18 mouse cellular contexts compared by ENCODE assay signal in the genomic region with DNA sequence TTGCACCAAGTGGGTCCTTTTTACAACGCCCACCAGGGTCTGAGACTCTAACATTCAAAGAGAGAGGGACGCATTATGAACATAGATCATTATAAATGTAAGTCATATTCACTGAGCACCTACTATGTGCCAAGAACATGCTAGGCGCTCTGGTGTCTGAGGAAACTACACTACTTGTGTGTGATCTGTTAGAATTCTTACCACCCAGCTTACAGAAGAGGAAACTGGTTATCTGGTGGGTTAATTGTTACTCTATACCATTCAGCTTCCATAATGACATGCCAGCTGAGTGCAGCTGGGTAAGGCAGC. TPM values are rescaled to one million over a fixed set of nuclear protein-coding genes. Genes with fewer than 3 reads are reported as not detected.
"Had no signal": no experiment of that assay in that cellular context is flagged by ENCODE, and none has a peak within 500 bp of the region (broad histone marks: within the 10 kb centered on the region; RNA-seq: fewer than 3 reads in every experiment).

No protein-coding gene starts in this region.

- H3K36me3 ChIP-seq: kidney, embryonic 15.5 days; liver, embryonic 15.5 days had no signal

- H3K4me2 ChIP-seq: liver, embryonic 15.5 days had no signal

- H3K4me3 ChIP-seq: kidney, embryonic 15.5 days; liver, embryonic 15.5 days had no signal

- H3K9me3 ChIP-seq: kidney, embryonic 15.5 days; liver, embryonic 15.5 days had no signal

- H3K27me3 ChIP-seq: kidney, embryonic 15.5 days had no signal

- H3K9ac ChIP-seq: liver, embryonic 15.5 days had no signal

- H3K27ac ChIP-seq: kidney, embryonic 15.5 days; liver, embryonic 15.5 days had no signal

RNA-seq across cellular contexts. Expression of a gene that starts 6.7 kb away (rescaled TPM):
- total RNA-seq: layer of hippocampus, adult 8-10 months; left cerebral cortex, adult 18-20 months; left cerebral cortex, postnatal 10 days; megakaryocyte progenitor cell, adult 5-6 weeks; midbrain, postnatal 0 days had no signal
- polyA plus RNA-seq: large intestine, adult 2 months; liver, embryonic 15.5 days; lung, adult 2 months; neural tube, embryonic 11.5 days; small intestine, adult 2 months had no signal

RNA-seq across cellular contexts. Expression of a gene that starts 10.5 kb away (rescaled TPM):
- total RNA-seq: layer of hippocampus, adult 8-10 months; layer of hippocampus, postnatal 14 days; left cerebral cortex, adult 18-20 months; left cerebral cortex, postnatal 10 days; left cerebral cortex, postnatal 4 days; megakaryocyte progenitor cell, adult 5-6 weeks; midbrain, postnatal 0 days had no signal
- polyA plus RNA-seq: large intestine, adult 2 months; liver, embryonic 11.5 days; liver, embryonic 15.5 days; lung, adult 2 months; lung, postnatal 0 days; neural tube, embryonic 11.5 days; small intestine, adult 2 months; stomach, embryonic 16.5 days; thymus, postnatal 0 days had no signal

RNA-seq across cellular contexts. Expression of a gene that starts 15.3 kb away (rescaled TPM):
- total RNA-seq: left cerebral cortex, postnatal 4 days; megakaryocyte progenitor cell, adult 5-6 weeks had no signal
- polyA plus RNA-seq: neural tube, embryonic 11.5 days; thymus, postnatal 0 days had no signal

RNA-seq across cellular contexts. Expression of a gene that starts 30.6 kb away (rescaled TPM):
- total RNA-seq: megakaryocyte progenitor cell, adult 5-6 weeks had no signal
- polyA plus RNA-seq: kidney, embryonic 15.5 days; limb, embryonic 14.5 days; liver, embryonic 11.5 days; liver, embryonic 15.5 days; lung, postnatal 0 days; neural tube, embryonic 11.5 days; small intestine, adult 2 months; stomach, embryonic 16.5 days; thymus, postnatal 0 days had no signal

RNA-seq across cellular contexts. Expression of a gene that starts 37.2 kb away (rescaled TPM):
- total RNA-seq: megakaryocyte progenitor cell, adult 5-6 weeks had no signal
